Mouse (Mus musculus) brain, embryonic 14.5 days (tissue): ENCODE measurements around the gene Mprip. TPM values are rescaled to one million over a fixed set of nuclear protein-coding genes. Genes with fewer than 3 reads are reported as not detected.

ENCODE experiments used
- DNase-seq: peaks from one replicate; pipeline ENCODE4 v3.0.0-alpha.2; 2011; ENCODE audit warnings: low read depth
- CTCF ChIP-seq: fragments of 200-500 bp; IDR thresholded peaks from 2 replicates; pipeline ENCODE4 v1.5.1; 2012; ENCODE audit warnings: inconsistent platforms, mild to moderate bottlenecking, moderate library complexity, borderline replicate concordance; ENCODE audit not compliant: insufficient read depth, insufficient read length; ENCODE audit errors: extremely low read depth
- POLR2A ChIP-seq: fragments of 200-500 bp; IDR thresholded peaks from 2 replicates; pipeline ENCODE4 v1.6.1; 2012; ENCODE audit warnings: mild to moderate bottlenecking, inconsistent platforms, borderline replicate concordance; ENCODE audit not compliant: poor library complexity, insufficient read depth, insufficient read length, severe bottlenecking; ENCODE audit errors: extremely low read depth
- polyA plus RNA-seq: library from polyadenylated mRNA; depleted of rRNA; stranded (reverse); fragments of >200 nt; gene quantifications from 2 replicates; pipeline ENCODE4 v1.2.3, GENCODE M21; 2012

Mprip gene
- polyA plus RNA-seq, 1 experiment = 146 TPM

- no peak for TF ChIP-seq POLR2A
- TF ChIP-seq CTCF = no peak
- peak; percentile 11 for DNase-seq
These were observed 114.5 kb downstream of the Mprip start for GRCm38 (mm10) chr11:59775435-59776148.

- DNase-seq = no peak
- TF ChIP-seq CTCF (no peak), POLR2A (no peak)
These were observed 116.2 kb downstream of the Mprip start for GRCm38 (mm10) chr11:59777259-59777658.

- TF ChIP-seq CTCF = peak; percentile 93
- TF ChIP-seq POLR2A = no peak
- DNase-seq = peak; percentile 55
These were observed 117.2 kb downstream of the Mprip start for GRCm38 (mm10) chr11:59778181-59778873.

- TF ChIP-seq CTCF = no peak
- no peak for TF ChIP-seq POLR2A
- no peak for DNase-seq
These were observed 117.7 kb downstream of the Mprip start for GRCm38 (mm10) chr11:59778874-59779223.

GRCm38 (mm10) chr11:59779406-59779805 lies 118.3 kb downstream of the Mprip start:
- no peak for TF ChIP-seq CTCF
- no peak for TF ChIP-seq POLR2A
- no peak for DNase-seq

- DNase-seq = no peak
- TF ChIP-seq CTCF (no peak), POLR2A (no peak)
These were observed 119.1 kb downstream of the Mprip start for GRCm38 (mm10) chr11:59780241-59780640.

GRCm38 (mm10) chr11:59782091-59782590 lies 121.0 kb downstream of the Mprip start:
- DNase-seq = peak; percentile 4
- TF ChIP-seq CTCF = no peak
- TF ChIP-seq POLR2A = no peak

GRCm38 (mm10) chr11:59783591-59783990 lies 122.5 kb downstream of the Mprip start:
- TF ChIP-seq POLR2A = no peak
- no peak for TF ChIP-seq CTCF
- DNase-seq = no peak

- DNase-seq = peak; percentile 6
- no peak for TF ChIP-seq CTCF
- TF ChIP-seq POLR2A = no peak
These were observed 125.5 kb downstream of the Mprip start for GRCm38 (mm10) chr11:59786444-59787198.

GRCm38 (mm10) chr11:59787199-59787781 lies 126.2 kb downstream of the Mprip start, which contains the start of gene Pld6:
TSS of gene Pld6 (minus strand) at chr11:59787645.
- DNase-seq = peak; percentile 65
- TF ChIP-seq POLR2A (no peak), CTCF (no peak)

- TF ChIP-seq POLR2A (no peak), CTCF (no peak)
- no peak for DNase-seq
These were observed 128.2 kb downstream of the Mprip start for GRCm38 (mm10) chr11:59789311-59789710.
